Mouse (Mus musculus) lung, adult 2 months (tissue): Measurements from ENCODE around the gene Plekha8. TPM values are rescaled to one million over a fixed set of nuclear protein-coding genes. Genes with fewer than 3 reads are reported as not detected.
A peak's percentile ranks its signal among the peaks of the same experiment; 100 is the strongest.

Source experiments
- DNase-seq: peaks from one replicate; pipeline ENCODE4 v3.0.0; 2022
- H3K4me1 ChIP-seq: fragments of 200-500 bp; 2 replicates; pipeline ENCODE4 v1.6.1; 2011; ENCODE audit warnings: low read length; ENCODE audit not compliant: control insufficient read depth, insufficient read depth
- H3K4me3 ChIP-seq: fragments of 200-500 bp; replicated peaks from 2 replicates; pipeline ENCODE3; 2011; ENCODE audit warnings: low read depth, mild to moderate bottlenecking, control low read depth, low read length; ENCODE audit errors: extremely low read depth
- CTCF ChIP-seq: fragments of 200-500 bp; IDR thresholded peaks from 2 replicates; pipeline ENCODE4 v1.5.1; 2011; ENCODE audit warnings: mild to moderate bottlenecking, low read length, control low read depth; ENCODE audit not compliant: insufficient read depth
- POLR2A ChIP-seq: fragments of 200-500 bp; IDR thresholded peaks from 2 replicates; pipeline ENCODE4 v1.6.1; 2011; ENCODE audit warnings: low read depth, mild to moderate bottlenecking, control low read depth, low read length, borderline replicate concordance; ENCODE audit errors: extremely low read depth
- whole genome bisulfite sequencing: fragments of 180-500 bp; shearing (Covaris S2); methylation state at CpG from one replicate; pipeline ENCODE4 v1.1.7; 2018; 5-methylcytosine and 5-hydroxymethylcytosine counted together
- polyA plus RNA-seq: library from polyadenylated mRNA; depleted of rRNA; stranded (reverse); fragments of >200 nt; gene quantifications from 2 replicates; pipeline ENCODE4 v1.2.3, GENCODE M21; 2012

Plekha8 gene
- polyA plus RNA-seq, 1 experiment = 4.5 TPM

DNA sequence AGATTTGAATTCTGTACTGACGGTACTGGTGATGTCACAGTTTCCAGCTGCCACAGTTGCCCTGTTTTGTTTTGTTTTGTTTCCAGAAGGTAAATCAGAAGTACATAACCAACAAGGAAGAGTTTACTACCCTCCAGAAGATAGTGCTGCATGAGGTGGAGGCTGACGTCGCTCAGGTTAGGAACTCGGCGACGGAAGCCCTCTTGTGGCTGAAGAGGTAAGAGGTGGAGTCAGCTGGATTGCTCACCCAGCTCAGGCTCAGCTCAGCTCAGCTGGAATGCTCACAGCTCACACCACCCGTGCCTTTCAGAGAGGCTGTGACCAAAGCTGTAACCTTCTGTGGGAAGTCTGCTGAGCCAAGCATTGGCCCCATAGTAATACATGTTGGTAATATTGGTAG is 34.8 kb downstream of the Plekha8 start:
- Histone ChIP-seq H3K4me3 (no peak overlapping the region), H3K4me1 (no peaks in the 10 kb centered on the region)
- 28% methylated on average over 7 of the region's 7 CpGs for WGBS
- peak; percentile 23 for DNase-seq
- TF ChIP-seq POLR2A (no peak), CTCF (peak; percentile 58)

GRCm38 (mm10) chr6:54631462-54631861 is 36.6 kb downstream of the Plekha8 start:
- DNase-seq = no peak
- Histone ChIP-seq H3K4me1 (no peaks in the 10 kb centered on the region), H3K4me3 (no peak overlapping the region)
- no peak for TF ChIP-seq CTCF
- TF ChIP-seq POLR2A = no peak
- 42% methylated on average over 3 of the region's 3 CpGs for WGBS

- no peak overlapping the region for H3K4me3 ChIP-seq
- WGBS = 81% methylated on average over 3 of the region's 3 CpGs
- TF ChIP-seq CTCF (no peak), POLR2A (no peak)
- DNase-seq = no peak
- no peaks in the 10 kb centered on the region for H3K4me1 ChIP-seq
These were observed 45.0 kb downstream of the Plekha8 start for GRCm38 (mm10) chr6:54639877-54640276.

DNA sequence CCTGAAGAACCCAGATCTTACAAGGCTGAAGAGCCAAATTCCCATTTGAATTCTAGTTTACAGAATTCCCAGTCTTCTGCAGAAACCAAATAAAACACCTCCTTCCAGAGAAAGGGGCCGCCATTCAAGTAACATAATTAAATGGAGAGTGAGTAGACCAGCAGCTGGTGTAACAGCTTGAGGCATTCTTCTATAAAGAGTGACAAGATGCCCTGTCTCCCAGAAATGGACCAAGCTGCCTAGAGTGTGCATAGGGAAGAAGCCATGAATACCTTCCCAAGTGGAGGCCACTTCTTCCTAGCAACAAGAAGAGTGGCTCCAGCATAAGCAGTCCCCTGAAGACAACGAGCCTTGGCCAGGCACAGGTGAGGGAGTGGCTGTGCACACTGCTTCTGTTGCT is 47.0 kb downstream of the Plekha8 start:
- H3K4me1 ChIP-seq = no peaks in the 10 kb centered on the region
- H3K4me3 ChIP-seq = no peak overlapping the region
- no peak for DNase-seq
- whole genome bisulfite sequencing = 89% methylated on average over 2 of the region's 2 CpGs
- TF ChIP-seq CTCF = no peak
- no peak for TF ChIP-seq POLR2A

- WGBS = 87% methylated on average over 4 of the region's 4 CpGs
- no peak for TF ChIP-seq CTCF
- no peak for TF ChIP-seq POLR2A
- H3K4me1 ChIP-seq = no peaks in the 10 kb centered on the region
- DNase-seq = no peak
- no peak overlapping the region for H3K4me3 ChIP-seq
These were observed 48.3 kb downstream of the Plekha8 start for GRCm38 (mm10) chr6:54643181-54643580.

GRCm38 (mm10) chr6:54655471-54656095 is 60.7 kb downstream of the Plekha8 start:
- TF ChIP-seq CTCF (no peak), POLR2A (no peak)
- H3K4me3 ChIP-seq = no peak overlapping the region
- DNase-seq = no peak
- WGBS = 64% methylated on average over 11 of the region's 11 CpGs
- no peaks in the 10 kb centered on the region for H3K4me1 ChIP-seq

DNA sequence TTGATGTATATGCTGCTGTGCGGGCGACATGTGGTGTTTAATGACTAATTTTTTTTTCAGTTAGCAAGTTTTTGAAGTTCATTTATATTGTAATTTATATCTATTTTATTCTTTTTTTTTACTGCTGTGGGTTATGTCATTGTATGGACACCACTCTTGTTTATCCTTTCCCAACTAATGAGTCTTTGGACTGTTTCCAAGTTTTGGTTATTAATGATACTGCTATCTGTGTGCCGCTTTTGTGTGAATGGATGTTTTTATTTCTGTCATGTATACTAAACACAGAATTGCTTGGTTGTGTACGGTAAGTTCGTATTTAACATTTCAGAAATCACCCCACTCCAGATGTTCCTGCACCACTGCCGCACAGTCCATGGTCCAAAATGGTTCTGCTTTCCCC is 63.0 kb downstream of the Plekha8 start:
- DNase-seq = no peak
- no peaks in the 10 kb centered on the region for H3K4me1 ChIP-seq
- no peak overlapping the region for H3K4me3 ChIP-seq
- no peak for TF ChIP-seq CTCF
- TF ChIP-seq POLR2A = no peak
- 55% methylated on average over 6 of the region's 6 CpGs for WGBS

DNA sequence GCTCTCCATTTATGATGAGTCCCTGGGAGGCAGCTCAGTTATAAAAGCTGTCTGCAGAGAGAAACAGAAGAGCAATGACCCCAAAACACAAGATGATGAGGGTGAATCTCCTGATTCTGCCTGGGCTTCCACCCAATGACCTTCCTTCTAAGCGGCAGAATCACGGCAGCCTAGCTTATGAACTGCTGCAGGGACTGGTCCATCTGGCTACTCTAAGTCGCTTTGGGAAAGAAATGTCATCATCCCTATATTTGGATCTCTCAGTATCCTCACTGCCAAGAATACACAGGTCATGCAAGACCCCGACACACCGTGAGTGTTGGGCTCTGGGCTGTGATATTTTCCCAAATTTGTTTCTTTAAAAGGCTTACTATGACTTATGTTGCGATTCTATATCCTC is 75.0 kb downstream of the Plekha8 start:
- no peak overlapping the region for H3K4me3 ChIP-seq
- WGBS = 76% methylated on average over 6 of the region's 6 CpGs
- H3K4me1 ChIP-seq = no peaks in the 10 kb centered on the region
- TF ChIP-seq POLR2A (no peak), CTCF (no peak)
- DNase-seq = no peak

- 65% methylated on average over 5 of the region's 5 CpGs for WGBS
- no peak for DNase-seq
- Histone ChIP-seq H3K4me1 (no peaks in the 10 kb centered on the region), H3K4me3 (no peak overlapping the region)
- TF ChIP-seq CTCF (no peak), POLR2A (no peak)
These were observed 78.0 kb downstream of the Plekha8 start for GRCm38 (mm10) chr6:54672901-54673300.

- H3K4me1 ChIP-seq = peaks cover 12% of the 10 kb centered on the region
- WGBS = 80% methylated on average over 5 of the region's 5 CpGs
- no peak for DNase-seq
- H3K4me3 ChIP-seq = no peak overlapping the region
- TF ChIP-seq CTCF (no peak), POLR2A (no peak)
These were observed 84.8 kb downstream of the Plekha8 start for GRCm38 (mm10) chr6:54679686-54680085.
